Mouse (Mus musculus): ENCODE results near the gene Mlh1.
A peak's percentile ranks its signal among the peaks of the same experiment; 100 is the strongest.

Gene Mlh1

DNA sequence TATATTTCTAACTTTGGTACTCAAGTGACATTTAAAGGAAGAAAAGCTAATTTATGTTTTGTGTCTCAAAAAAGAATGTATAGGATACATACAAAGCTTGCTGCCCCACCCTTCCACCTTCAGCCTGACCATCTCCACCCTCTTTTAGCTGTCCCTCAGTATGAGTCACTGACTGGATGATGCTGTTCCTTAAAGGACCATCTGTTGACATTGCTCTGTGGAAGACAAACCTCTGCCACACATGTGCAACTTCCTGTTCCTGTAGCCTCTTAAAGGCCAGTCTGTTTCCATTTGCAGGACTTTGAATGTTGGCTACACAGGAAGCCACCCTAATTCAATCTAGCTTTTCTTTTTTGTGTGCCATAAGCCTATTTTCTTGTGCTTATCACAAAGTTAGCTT lies 55.2 kb downstream of the Mlh1 start:
- DNase-seq (ENCODE audit: low read depth, low spot score) = no peak

DNA sequence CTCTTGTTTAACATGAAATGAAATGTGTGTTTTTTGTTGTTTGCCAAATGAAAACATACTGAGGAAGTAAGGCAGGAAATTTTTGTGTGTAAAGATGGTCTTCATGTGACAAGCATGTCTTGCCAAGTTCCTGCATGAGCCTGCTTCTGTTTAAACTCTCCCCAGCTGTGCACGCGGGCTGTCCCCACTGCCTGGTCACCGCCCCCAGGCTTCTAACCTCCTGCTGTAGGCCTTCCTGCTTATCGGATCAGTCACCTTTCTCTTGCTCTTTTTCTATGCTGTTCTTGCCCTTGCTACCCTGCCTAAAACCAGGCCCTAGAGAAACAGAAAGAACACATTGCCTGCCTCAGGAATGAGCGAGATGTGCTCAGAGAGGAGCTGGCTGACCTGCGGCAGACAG lies 58.1 kb downstream of the Mlh1 start:
- DNase-seq (ENCODE audit: low read depth, low spot score) = no peak

DNA sequence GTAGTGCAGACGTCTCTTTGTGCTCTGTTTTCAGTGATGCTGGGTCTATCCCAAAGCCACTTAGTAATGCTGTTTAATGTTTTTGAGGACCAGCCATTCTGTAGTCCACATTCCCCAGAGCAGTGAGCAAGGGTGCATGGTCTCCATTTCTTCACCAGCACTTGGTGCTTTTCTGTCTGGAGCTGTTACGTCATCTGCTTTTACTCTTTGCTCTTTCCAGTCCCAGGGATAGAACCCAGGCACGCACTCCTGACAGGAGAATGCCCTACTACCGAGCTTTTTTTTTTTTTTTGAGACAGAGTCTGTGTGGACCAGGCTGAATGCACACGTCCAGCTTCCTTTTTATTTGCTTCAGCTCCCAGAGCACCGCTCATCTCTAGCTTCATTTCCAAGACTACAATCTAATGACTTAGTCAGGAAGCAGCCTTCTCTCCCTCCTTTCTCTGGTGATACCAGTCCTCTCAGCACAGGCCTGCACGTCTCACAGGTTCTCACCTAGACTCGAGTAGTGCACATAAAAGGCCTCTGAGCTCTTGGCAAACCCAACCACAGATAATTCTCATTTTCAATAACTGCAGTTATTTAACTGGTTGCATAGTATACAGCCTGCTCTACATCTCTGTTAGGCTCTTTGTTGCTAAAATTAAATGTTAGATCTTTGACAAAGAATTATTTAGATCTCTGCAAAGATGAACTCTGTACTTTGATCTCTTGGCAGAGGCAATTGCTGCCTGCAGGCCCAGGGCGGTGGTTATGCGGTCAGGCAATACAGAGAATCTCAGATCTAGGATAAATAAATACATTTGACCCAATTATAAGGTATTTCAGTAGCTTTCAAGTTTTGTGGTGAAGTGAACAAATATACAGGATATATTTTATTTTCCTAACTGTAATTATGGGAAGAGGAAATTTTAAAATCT lies 60.2 kb downstream of the Mlh1 start:
- no peak for DNase-seq (ENCODE audit: low read depth, low spot score)

DNA sequence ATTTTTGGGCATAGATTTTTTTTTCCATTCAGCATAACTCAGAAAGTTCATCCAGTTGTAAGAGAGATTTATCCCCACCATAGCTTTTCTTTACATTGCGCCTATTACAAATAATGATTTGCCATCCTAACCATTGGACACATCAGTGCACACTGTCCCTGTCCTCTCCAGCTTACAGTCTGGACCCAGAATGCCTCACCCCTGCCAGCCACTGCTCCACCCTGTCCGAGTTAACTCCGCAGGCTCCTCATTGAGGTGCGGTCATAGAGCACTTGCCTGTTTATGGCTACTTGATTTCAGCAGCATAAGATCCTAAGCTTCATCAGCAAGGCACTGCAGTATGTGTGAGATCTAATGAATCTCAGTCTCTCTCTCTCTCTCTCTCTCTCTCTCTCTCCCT lies 61.2 kb downstream of the Mlh1 start:
- DNase-seq (ENCODE audit: low read depth, low spot score) = no peak

DNA sequence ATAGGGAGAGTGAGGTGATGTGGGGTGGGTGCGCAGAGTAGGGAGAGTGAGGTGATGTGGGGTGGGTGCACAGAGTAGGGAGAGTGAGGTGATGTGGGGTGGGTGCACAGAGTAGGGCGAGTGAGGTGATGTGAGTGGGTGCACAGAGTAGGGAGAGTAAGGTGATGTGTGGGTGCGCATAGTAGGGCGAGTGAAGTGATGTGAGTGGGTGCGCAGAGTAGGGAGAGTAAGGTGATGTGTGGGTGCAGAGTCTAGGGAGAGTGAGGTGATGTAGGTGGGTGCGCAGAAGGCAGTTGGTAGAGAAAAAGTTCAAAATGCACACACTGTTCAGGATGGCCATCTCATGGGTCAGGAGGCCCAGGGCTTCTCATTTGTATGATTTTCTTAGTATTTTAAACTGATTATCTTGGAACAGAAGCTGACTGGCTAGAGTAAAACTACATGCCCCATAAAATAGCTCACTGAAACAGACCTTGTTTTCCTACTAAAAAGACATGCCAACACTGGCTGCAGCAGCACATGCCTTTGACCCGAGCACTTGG lies 62.4 kb downstream of the Mlh1 start:
- DNase-seq (ENCODE audit: low read depth, low spot score) = no peak

DNA sequence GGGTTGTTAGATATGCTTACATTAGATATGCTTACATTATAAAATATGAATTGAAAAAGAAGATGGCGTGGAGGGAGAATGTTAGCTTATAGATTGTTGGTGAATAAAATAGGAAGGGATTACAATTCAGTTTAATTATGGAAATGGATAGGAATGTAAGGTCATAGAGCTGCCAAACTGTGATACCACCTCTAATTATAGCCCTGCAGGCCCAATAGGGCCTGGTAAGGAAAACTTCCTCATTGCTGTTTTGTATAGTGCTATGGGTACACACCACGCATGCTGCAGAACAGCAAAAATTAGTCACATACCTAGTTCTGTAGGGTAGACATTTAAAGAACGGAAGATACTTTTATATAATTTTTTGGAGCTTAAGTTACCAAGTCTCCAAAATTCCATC lies 63.4 kb downstream of the Mlh1 start:
- no peak for DNase-seq (ENCODE audit: low read depth, low spot score)

DNA sequence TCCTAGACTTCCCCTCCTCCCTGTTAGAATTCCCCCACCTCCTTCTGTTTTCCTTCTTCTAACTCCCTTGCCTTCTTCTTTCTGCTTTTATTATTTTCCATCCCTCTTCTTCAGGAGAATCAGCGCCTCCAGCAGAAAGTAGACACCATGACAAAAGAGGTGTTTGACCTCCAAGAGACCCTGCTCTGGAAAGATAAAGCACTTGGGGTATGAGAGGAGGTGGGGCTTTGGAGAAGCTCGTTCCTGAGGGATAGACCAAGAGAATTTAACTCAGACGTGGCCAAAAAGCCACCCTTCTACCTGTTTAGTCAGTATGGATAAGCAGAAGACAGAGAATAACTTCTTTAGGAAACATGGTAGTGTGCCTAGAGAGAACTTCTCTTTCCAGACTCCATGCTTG lies 63.9 kb downstream of the Mlh1 start:
- no peak for DNase-seq (ENCODE audit: low read depth, low spot score)

DNA sequence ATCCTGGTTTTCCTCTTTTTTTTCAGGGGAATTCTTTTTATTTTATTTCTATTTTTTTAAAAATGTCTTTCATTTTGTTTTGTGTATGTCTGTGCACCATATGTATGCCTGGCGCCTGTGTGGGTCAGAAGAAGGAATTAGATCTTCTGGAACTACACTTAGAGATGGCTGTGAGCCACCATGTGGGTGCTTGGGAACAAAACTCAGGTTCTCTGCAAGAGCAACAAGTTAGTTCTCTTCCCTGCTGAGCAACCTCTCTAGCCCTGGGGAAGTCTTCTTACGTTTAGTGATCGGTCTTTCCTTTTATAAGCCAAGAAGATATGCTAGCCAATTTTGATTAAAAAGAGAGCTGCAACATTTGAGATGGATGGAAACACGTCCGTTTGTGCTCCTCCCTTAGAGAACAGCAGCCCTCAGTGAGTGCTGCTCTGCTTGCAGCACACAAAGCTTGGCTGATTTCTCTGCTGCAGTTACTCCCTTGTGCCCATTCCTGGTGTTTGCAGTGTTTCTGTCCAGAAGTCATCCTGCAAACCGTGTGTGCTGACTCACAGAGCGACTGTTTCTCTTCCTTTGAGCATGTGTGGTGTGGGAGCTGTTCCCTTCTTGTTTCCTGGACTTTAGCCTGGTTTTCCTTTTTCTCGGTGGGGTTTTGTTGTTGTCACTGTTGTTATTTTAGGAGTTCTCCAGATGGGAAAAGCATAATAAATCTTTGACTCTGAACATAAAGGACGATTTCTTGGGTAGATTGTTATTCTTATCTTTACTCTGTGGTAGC lies 66.8 kb downstream of the Mlh1 start:
- peak; percentile 94 for DNase-seq (ENCODE audit: low read depth, low spot score)

DNA sequence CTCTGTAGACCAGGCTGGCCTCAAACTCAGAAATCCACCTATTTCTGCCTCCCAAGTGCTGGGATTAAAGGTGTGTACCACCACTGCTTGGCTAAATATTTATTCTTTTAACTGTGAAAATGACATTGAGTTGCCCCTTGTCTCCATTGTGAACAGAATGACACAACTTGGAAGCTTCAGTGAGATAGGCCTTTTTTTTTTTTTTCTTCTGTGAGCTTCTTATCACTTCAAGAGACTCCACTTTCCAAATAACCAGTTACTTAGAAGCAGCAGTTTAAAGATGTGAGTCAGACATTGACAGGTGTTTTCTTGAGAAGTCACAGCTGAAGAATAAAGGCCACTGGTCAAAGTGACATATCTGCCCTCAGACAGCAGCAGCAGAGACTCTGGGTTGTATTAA lies 71.4 kb downstream of the Mlh1 start:
- no peak for DNase-seq (ENCODE audit: low read depth, low spot score)

DNA sequence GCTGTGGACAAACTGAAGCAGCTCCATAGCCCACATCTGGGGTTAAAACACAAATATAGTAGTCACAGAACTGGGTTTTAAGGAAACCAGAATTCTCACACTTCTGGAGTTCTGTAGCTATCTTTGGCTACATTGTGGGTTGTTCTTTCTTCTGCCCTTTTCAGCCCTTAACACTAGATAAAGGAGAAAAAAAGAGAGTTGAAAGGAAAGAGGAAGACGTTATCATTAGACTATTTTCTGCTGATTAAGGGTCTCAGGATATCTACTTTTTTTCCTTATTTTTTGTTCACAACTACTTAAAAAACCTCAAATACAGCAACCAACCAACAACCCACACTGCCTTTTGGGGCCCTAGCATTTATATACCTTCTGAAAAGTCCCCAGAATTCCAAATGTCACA lies 73.3 kb downstream of the Mlh1 start:
- no peak for DNase-seq (ENCODE audit: low read depth, low spot score)

DNA sequence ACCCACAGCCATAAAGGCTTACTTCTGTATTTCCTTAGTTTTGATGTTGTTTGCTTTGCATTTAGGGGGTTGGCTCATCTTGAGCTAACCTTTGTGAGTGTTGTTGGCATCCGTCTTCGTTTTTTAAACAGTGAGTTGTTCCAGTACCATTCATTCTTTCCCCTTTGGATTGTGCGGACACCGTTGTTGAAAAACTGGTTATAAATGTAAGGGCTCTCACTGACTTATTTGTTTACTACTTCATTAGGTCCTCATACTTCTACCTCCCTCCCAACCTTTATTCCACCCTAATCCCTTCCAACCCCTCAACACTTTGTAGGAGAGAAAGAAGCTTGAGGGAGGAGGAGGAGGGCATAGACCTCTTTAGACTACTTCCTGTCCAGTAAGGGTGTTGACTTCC lies 73.9 kb downstream of the Mlh1 start:
- DNase-seq (ENCODE audit: low read depth, low spot score) = no peak

DNA sequence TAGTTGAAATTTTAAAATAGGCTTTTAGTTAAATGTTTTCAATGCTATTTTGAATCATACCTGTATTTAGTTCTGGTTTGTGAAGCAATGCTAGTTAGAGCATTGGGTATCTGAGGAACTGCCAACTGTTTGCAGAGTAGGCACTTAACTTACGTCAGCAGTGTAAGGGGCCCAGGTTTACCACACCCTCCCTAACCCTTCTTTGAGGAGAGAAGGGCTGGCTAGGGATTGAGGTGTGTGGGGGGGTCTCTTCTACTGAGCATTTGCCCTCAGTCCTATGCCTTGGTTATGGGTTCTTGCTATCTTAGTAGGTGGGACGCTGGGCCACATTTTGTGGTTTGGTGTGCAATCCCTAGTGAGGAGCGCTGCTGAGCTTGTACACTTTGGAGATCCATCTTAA lies 74.5 kb downstream of the Mlh1 start:
- DNase-seq (ENCODE audit: low read depth, low spot score) = no peak

DNA sequence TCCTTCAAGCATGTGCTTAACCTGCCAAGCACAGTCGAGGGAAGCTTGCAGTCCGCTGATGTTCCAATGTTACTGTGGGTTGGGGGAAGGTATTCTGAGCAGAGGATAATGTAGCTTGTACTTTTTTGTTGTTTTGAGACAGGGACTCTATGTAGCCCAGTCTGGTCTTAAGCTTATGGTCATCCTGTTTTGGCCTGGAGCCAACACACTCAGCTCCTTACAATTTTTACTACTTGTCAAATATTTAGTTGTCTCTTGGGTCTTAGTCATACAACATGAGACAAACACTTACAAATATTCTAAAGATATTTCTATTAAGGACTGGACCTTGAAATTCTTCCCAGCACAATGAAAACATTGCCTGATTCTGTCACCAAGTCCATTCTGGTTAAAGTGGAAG lies 78.4 kb downstream of the Mlh1 start:
- no peak for DNase-seq (ENCODE audit: low read depth, low spot score)

DNA sequence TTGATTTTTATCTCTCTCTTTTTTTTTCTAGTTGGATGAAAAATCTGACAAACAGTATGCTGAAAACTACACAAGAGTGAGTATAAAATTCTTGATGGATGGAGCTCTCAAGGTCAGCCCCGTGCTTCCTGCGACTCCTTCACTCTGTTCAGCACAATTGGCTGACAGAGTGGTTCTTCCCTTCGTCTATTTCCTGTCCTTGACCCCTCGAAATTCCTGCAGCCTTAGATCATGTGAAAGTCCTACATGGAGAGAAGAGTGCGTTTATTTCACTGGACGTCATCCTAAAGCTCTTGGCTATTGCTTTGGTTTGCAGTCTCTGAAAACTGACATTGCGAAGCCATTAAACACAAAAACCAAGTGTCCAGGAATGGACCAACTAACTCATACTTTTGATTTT lies 82.9 kb downstream of the Mlh1 start:
- no peak for DNase-seq (ENCODE audit: low read depth, low spot score)

DNA sequence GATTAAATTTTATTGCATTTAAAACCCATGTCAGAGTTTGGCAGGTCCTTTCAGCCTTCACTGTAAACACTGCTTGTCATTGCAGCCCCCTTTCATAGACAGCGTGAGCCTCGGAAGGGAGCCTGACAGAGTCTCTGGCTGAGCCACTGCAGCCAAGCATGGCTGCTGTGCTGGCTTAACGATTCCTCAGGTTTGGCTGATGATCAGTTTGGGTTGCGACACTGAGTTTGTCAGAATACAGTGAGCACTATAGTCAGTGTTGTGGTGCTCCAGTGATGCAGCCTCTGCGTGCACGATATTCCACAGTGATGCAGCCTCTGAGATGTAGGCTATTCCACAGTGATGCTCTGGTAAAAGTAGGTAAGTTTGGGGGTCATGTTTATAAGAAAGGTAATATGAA lies 84.7 kb downstream of the Mlh1 start:
- no peak for DNase-seq (ENCODE audit: low read depth, low spot score)

DNA sequence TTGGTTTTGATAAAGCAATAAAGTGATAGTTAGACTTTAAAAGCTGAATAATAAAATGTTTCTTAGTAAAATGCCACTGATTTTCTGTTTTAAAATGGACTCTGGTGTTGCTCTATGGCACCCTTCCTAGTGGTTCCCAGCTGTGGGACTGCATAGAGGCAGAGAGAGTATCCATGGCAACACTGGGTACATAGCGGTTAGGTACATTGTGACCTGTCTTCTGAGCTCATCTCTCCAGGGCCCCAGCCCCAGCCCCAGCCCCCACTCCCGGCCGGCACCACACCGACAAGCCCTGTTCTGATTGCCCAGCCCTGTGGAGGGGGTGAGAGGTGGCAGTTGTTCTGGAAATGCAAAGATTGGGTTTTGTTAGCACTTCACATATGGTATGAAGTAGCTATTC lies 86.7 kb downstream of the Mlh1 start:
- DNase-seq (ENCODE audit: low read depth, low spot score) = no peak

DNA sequence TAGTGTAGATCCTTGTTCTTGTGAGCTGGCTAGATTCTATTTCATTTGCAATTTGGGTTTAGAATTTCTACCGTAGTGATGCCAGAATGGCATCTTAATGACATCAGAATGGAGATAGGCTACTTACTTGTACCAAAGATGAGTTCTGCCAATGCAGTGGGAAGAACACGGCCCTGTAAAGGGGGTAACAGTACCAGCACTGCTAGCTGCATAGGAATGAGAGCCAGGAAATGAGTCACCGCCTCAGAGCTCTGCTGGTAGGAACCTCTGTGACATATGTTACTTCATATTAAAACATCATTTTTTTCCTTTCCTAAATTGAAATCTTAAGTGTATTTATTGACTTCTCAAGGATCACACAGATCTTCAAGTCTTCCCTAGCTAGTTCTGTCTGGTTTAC lies 89.4 kb downstream of the Mlh1 start:
- peak; percentile 81 for DNase-seq (ENCODE audit: low read depth, low spot score)

DNA sequence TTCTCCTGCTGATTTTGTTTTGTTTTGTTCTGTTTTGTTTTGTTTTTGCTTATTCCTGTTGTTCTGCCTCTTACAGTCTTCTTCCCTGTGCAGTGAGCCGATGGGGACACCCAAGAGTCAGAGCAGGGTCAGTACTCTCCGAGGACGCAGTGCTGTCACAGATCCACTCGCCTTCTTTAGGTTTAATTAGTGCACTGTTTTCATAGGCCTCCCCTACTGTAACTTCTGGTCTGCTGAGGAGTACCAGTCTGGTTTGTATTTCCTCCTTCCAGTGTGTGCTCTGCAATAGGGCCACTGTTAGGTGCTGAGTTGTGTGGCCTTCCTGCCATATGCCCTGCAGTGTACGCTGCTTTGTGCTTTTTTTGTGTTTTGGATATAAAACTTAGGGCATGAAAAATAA lies 92.6 kb downstream of the Mlh1 start:
- DNase-seq (ENCODE audit: low read depth, low spot score) = no peak

All from telencephalon, adult 2 months (tissue).